Mouse (Mus musculus) liver, adult 2 months (tissue): ENCODE results near the gene Rasa2. TPM values are rescaled to one million over a fixed set of nuclear protein-coding genes. Genes with fewer than 3 reads are reported as not detected.
A peak's percentile ranks its signal among the peaks of the same experiment; 100 is the strongest.

ENCODE experiments used
- DNase-seq: peaks from one replicate; pipeline ENCODE4 v3.0.0-alpha.2; 2011; ENCODE audit warnings: low read depth, low spot score; ENCODE audit errors: extremely low read depth
- H3K27ac ChIP-seq: fragments of 200-500 bp; replicated peaks from 2 replicates; pipeline ENCODE4 v1.5.1; 2012; ENCODE audit warnings: low read depth, mild to moderate bottlenecking, control low read depth, inconsistent platforms, low read length; ENCODE audit not compliant: insufficient read depth
- H3K27me3 ChIP-seq: fragments of 200-500 bp; 2 replicates; pipeline ENCODE4 v1.6.1; 2012; ENCODE audit warnings: mild to moderate bottlenecking, moderate library complexity, low read length, inconsistent platforms; ENCODE audit not compliant: control insufficient read depth, insufficient read depth
- H3K36me3 ChIP-seq: fragments of 200-500 bp; 2 replicates; pipeline ENCODE4 v1.6.1; 2012; ENCODE audit warnings: low read length, inconsistent platforms; ENCODE audit not compliant: control insufficient read depth, insufficient read depth
- H3K4me1 ChIP-seq: fragments of 200-500 bp; 2 replicates; pipeline ENCODE4 v1.6.1; 2011; ENCODE audit warnings: low read length; ENCODE audit not compliant: control insufficient read depth, insufficient read depth
- H3K4me3 ChIP-seq: fragments of 200-500 bp; 2 replicates; pipeline ENCODE4 v1.5.1; 2011; ENCODE audit warnings: low read depth, mild to moderate bottlenecking, control low read depth, low read length, moderate library complexity; ENCODE audit not compliant: insufficient read depth
- H3K79me2 ChIP-seq: fragments of 200-500 bp; 2 replicates; pipeline ENCODE4 v1.6.1; 2012; ENCODE audit warnings: inconsistent platforms, mild to moderate bottlenecking, low read length, moderate library complexity; ENCODE audit not compliant: control insufficient read depth, insufficient read depth
- H3K9ac ChIP-seq: fragments of 200-500 bp; 2 replicates; pipeline ENCODE4 v1.6.1; 2012; ENCODE audit warnings: low read depth, mild to moderate bottlenecking, control low read depth, inconsistent platforms, low read length
- CTCF ChIP-seq: fragments of 200-500 bp; IDR thresholded peaks from 2 replicates; pipeline ENCODE4 v1.5.1; 2011; ENCODE audit warnings: low read depth, low read length, control low read depth
- POLR2A ChIP-seq: fragments of 200-500 bp; IDR thresholded peaks from 2 replicates; pipeline ENCODE4 v1.6.1; 2011; ENCODE audit warnings: low read length, control low read depth; ENCODE audit not compliant: insufficient read depth; ENCODE audit errors: extremely low read depth
- WGBS: fragments of 180-500 bp; shearing (Covaris S2); methylation state at CpG from one replicate; pipeline ENCODE4 v1.1.7; 2018; 5-methylcytosine and 5-hydroxymethylcytosine counted together
- polyA plus RNA-seq: library from polyadenylated mRNA; depleted of rRNA; stranded (reverse); fragments of >200 nt; gene quantifications from 2 replicates; pipeline ENCODE4 v1.2.3, GENCODE M21; 2012
- total RNA-seq: library from RNA; depleted of rRNA; stranded (reverse); fragments of >200 nt; gene quantifications from 2 replicates; pipeline ENCODE4 v1.2.3, GENCODE M21; 2014

The Rasa2 gene
- total and polyA plus RNA-seq, 2 experiments = 0.38 to 1.7 TPM

- H3K27ac ChIP-seq = no peak overlapping the region
- H3K4me1 ChIP-seq = peaks cover 4% of the 10 kb centered on the region; the same call in 1 of the 2 replicates
- DNase-seq = peak; percentile 17
- H3K27me3 ChIP-seq = no peaks in the 10 kb centered on the region
- no peak overlapping the region for H3K4me3 ChIP-seq
- no peaks in the 10 kb centered on the region for H3K79me2 ChIP-seq
- H3K9ac ChIP-seq = no peak overlapping the region
- TF ChIP-seq POLR2A = no peak
- WGBS = 59% methylated on average over 6 of the region's 6 CpGs
- H3K36me3 ChIP-seq = no peaks in the 10 kb centered on the region
Observed at GRCm38 (mm10) chr9:96632073-96632690, 765 bp upstream of the Rasa2 start.

- DNase-seq = peak; percentile 26
Observed at GRCm38 (mm10) chr9:96630571-96631388, 637 bp downstream of the Rasa2 start.

GRCm38 (mm10) chr9:96629151-96629550 is 2.3 kb downstream of the Rasa2 start:
- Histone ChIP-seq H3K9ac (no peak overlapping the region), H3K27me3 (no peaks in the 10 kb centered on the region), H3K4me1 (peaks cover 4% of the 10 kb centered on the region; the same call in 1 of the 2 replicates), H3K36me3 (no peaks in the 10 kb centered on the region), H3K4me3 (no peak overlapping the region), H3K79me2 (peaks cover 6% of the 10 kb centered on the region; the same call in 1 of the 2 replicates), H3K27ac (no peak overlapping the region)
- no peak for TF ChIP-seq POLR2A
- DNase-seq = no peak
- 86% methylated on average over 4 of the region's 4 CpGs for WGBS

More at GRCm38 (mm10) chr9:96630571-96631388, 637 bp downstream of the Rasa2 start:
- TF ChIP-seq CTCF = no peak
- Histone ChIP-seq H3K27me3 (no peaks in the 10 kb centered on the region), H3K4me3 (peak overlapping the region; percentile 99), H3K36me3 (no peaks in the 10 kb centered on the region), H3K9ac (peak overlapping the region; percentile 99), H3K79me2 (peaks cover 2% of the 10 kb centered on the region; the same call in 1 of the 2 replicates), H3K4me1 (peaks cover 4% of the 10 kb centered on the region; the same call in 1 of the 2 replicates), H3K27ac (no peak overlapping the region; the same call in 1 of the 2 replicates)
- WGBS = under 1% methylated on average over 89 of the region's 105 CpGs

GRCm38 (mm10) chr9:96627557-96628085 is 3.8 kb downstream of the Rasa2 start:
- H3K4me3 ChIP-seq = no peak overlapping the region
- WGBS = 44% methylated on average over 5 of the region's 5 CpGs
- peaks cover 4% of the 10 kb centered on the region; the same call in 1 of the 2 replicates for H3K4me1 ChIP-seq
- no peak overlapping the region for H3K27ac ChIP-seq
- no peak overlapping the region for H3K9ac ChIP-seq
- TF ChIP-seq CTCF = no peak
- DNase-seq = no peak
- no peaks in the 10 kb centered on the region for H3K36me3 ChIP-seq
- H3K79me2 ChIP-seq = peaks cover 6% of the 10 kb centered on the region; the same call in 1 of the 2 replicates
- no peaks in the 10 kb centered on the region for H3K27me3 ChIP-seq

GRCm38 (mm10) chr9:96627042-96627441 is 4.4 kb downstream of the Rasa2 start:
- Histone ChIP-seq H3K4me1 (peaks cover 4% of the 10 kb centered on the region; the same call in 1 of the 2 replicates), H3K27ac (no peak overlapping the region), H3K9ac (no peak overlapping the region), H3K27me3 (no peaks in the 10 kb centered on the region), H3K79me2 (peaks cover 6% of the 10 kb centered on the region; the same call in 1 of the 2 replicates), H3K4me3 (no peak overlapping the region), H3K36me3 (no peaks in the 10 kb centered on the region)
- TF ChIP-seq CTCF = no peak
- no peak for TF ChIP-seq POLR2A
- no peak for DNase-seq
- 79% methylated on average over 1 of the region's 1 CpGs for WGBS
